Mouse (Mus musculus): ENCODE measurements around the gene Oas1d.
"Not testable (repeated sequence)": the region's sequence is repeated elsewhere in the genome, so short reads cannot be mapped to it uniquely, and the experiment has no call there.

DNA sequence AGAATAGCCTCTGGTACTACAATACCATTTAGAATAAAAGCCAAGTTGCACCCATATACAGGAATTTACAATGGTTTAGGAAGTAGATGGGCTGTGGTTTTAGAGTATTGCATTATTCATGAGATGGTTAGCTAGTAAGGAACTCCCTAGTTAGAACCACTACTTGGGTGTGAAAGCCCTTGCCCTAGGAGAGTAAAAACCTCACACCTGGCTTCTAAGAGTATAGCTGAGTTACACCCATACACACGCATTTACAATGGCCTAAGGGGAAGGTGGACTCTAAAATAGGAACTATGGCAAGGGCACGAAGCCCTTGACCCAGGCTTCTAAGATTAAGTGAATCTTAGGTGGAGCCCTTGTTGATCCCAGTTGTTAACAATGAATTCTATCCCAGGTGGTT is 19.6 kb upstream of the Oas1d start:
- not testable (repeated sequence) for TF ChIP-seq CTCF (IDR thresholded peaks at IDR 0.05; ENCODE audit: extremely low read depth, insufficient read length, insufficient replicate concordance, low read depth, low read length); POLR2A (IDR thresholded peaks at IDR 0.05; ENCODE audit: low read depth, low read length)

All from small intestine, adult 2 months (tissue).